Mouse (Mus musculus) stomach, embryonic 15.5 days (tissue): ENCODE data around the gene Hoxa1. TPM values are rescaled to one million over a fixed set of nuclear protein-coding genes. Genes with fewer than 3 reads are reported as not detected.

ENCODE experiments used
- ATAC-seq: fragments of 200-750 bp; cut with Nextera tagmentation; 2 replicates; pipeline ENCODE4 v1.8.0; 2017; ENCODE audit warnings: low read depth, moderate number of reproducible peaks, moderate TSS enrichment; ENCODE audit not compliant: insufficient read depth, low FRiP score
- H3K27ac ChIP-seq: fragments of 300-500 bp; sonication (generic); 2 replicates; pipeline ENCODE4 v1.5.1; 2015; ENCODE audit warnings: mild to moderate bottlenecking, inconsistent platforms
- H3K27me3 ChIP-seq: fragments of 300-500 bp; sonication (generic); replicated peaks from 2 replicates; pipeline ENCODE4 v1.6.1; 2015; ENCODE audit warnings: inconsistent platforms
- H3K36me3 ChIP-seq: fragments of 300-500 bp; sonication (generic); 2 replicates; pipeline ENCODE4 v1.6.1; 2015; ENCODE audit warnings: inconsistent platforms
- H3K4me1 ChIP-seq: fragments of 300-500 bp; sonication (generic); 2 replicates; pipeline ENCODE4 v1.6.1; 2015; ENCODE audit warnings: inconsistent platforms
- H3K4me2 ChIP-seq: fragments of 300-500 bp; sonication (generic); 2 replicates; pipeline ENCODE4 v1.6.1; 2015; ENCODE audit warnings: mild to moderate bottlenecking, inconsistent platforms
- H3K4me3 ChIP-seq: fragments of 300-500 bp; sonication (generic); replicated peaks from 2 replicates; pipeline ENCODE4 v1.5.1; 2015; ENCODE audit warnings: inconsistent platforms
- H3K9ac ChIP-seq: fragments of 300-500 bp; sonication (generic); 2 replicates; pipeline ENCODE4 v1.6.1; 2015; ENCODE audit warnings: inconsistent platforms
- H3K9me3 ChIP-seq: fragments of 300-500 bp; sonication (generic); 2 replicates; pipeline ENCODE4 v1.6.1; 2016; ENCODE audit warnings: inconsistent platforms
- WGBS: fragments of 180-500 bp; shearing (Covaris S2); methylation state at CpG from one replicate; pipeline ENCODE4 v1.1.7; 2015; 5-methylcytosine and 5-hydroxymethylcytosine counted together
- polyA plus RNA-seq: library from polyadenylated mRNA; unstranded; fragments of >200 nt; fragmentation: Nextera tagmentation; extraction: Ambion mirVana; gene quantifications from 2 replicates; pipeline ENCODE4 v1.2.1, GENCODE M21; 2015

The Hoxa1 gene
- polyA plus RNA-seq, 1 experiment from 2014 or later, result 1.3 TPM

DNA sequence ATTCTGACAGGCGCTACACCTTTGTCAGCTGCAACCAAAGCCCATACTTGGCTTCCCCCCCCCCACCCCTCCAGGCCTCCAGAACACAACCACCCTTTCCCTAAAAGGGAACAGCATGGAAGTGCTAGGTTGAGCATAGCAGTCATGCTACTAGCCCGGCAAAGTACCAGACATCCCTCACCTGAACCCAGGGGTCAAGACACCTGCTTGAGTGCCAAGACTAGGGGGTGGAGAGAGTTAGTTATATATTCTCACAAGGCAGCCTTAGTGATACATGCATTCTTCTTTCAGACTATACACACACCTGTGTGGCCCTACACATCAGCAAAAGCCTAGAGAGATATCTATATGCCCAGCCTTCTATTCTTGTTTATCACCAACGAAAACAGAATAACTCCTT is 27.7 kb upstream of the Hoxa1 start:
- Histone ChIP-seq H3K9ac (no peak overlapping the region), H3K27me3 (peaks cover 4% of the 10 kb centered on the region), H3K27ac (0 out of 2 replicates have a peak overlapping the region, but pooled peaks have one; percentile 71), H3K9me3 (no peaks in the 10 kb centered on the region), H3K4me3 (no peak overlapping the region; the same call in 1 of the 2 replicates), H3K36me3 (no peaks in the 10 kb centered on the region), H3K4me1 (peaks cover 60% of the 10 kb centered on the region), H3K4me2 (peak overlapping the region; percentile 41)
- ATAC-seq, result no peak
- 37% methylated on average over 3 of the region's 3 CpGs for WGBS

GRCm38 (mm10) chr6:52185222-52185621 is 27.1 kb upstream of the Hoxa1 start:
- Histone ChIP-seq H3K9ac (no peak overlapping the region), H3K4me2 (peak overlapping the region; percentile 41), H3K27me3 (peaks cover 2% of the 10 kb centered on the region; the same call in 1 of the 2 replicates), H3K36me3 (no peaks in the 10 kb centered on the region), H3K9me3 (no peaks in the 10 kb centered on the region), H3K27ac (peak overlapping the region; percentile 71), H3K4me1 (peaks cover 57% of the 10 kb centered on the region), H3K4me3 (no peak overlapping the region; the same call in 1 of the 2 replicates)
- 4% methylated on average over 19 of the region's 19 CpGs for WGBS
- no peak for ATAC-seq

DNA sequence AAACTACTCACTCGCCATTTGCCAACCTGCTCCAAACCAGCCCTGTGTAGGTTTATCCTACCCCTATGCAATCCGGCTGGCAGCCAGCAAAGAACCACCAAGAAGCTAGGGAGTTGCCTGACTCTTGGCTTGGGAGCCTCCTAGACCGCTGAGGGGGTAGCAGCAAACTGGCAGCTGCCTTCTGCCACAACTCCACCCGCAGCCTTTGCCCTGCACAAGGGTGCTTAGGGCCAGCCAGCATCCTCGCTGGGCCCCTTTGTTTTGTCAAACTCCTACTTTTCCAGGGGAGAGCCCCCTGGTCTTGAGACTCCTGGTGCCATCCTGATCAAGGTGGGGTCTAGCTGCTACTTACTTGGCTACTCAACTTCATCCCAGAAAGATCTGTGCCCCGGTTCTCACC is 26.6 kb upstream of the Hoxa1 start:
- H3K4me3 ChIP-seq, result no peak overlapping the region
- peak overlapping the region; percentile 41 for H3K4me2 ChIP-seq
- H3K27ac ChIP-seq, result peak overlapping the region; percentile 71
- no peak for ATAC-seq
- H3K36me3 ChIP-seq, result no peaks in the 10 kb centered on the region
- H3K4me1 ChIP-seq, result peaks cover 53% of the 10 kb centered on the region
- H3K9ac ChIP-seq, result no peak overlapping the region
- H3K9me3 ChIP-seq, result no peaks in the 10 kb centered on the region
- H3K27me3 ChIP-seq, result peaks cover 2% of the 10 kb centered on the region; the same call in 1 of the 2 replicates
- WGBS, result 27% methylated on average over 6 of the region's 6 CpGs

DNA sequence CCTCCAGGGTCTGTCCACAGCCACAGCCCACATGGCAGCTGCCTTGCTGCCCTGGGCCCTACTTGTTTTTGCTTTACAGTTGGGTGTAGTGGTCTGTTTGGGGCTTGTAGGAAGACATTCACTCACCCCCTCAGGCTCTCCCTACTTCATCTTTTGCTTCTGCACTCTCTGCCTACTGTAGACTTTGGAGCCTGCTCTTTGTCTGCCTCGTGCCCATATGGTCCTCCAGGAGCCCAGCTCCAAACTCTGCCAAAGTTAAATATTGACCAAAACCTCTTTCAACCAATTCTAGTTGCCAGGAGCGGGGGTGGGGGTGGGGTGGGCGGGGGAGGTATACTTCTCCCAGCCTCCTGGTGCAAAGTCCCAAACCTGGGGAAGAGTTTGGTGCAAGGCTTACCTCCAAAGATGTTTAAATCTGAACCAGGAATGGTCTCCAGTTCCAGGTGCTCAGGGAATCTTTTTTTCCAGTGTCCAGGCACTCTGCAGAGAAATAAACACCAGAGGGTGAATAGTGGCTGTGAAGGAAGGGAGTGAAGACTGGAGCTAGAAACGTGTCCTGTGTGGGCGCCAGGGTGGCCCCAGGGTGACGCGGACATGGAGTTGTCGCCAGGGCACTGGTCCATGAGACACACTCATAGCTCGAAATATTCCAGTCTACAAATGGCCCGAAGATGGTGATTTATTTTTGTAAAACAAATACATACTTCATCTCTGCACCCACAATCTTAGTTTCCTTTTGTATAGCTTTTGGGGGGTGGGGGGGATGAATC is 25.4 kb upstream of the Hoxa1 start:
- peak overlapping the region; percentile 41 for H3K4me2 ChIP-seq
- H3K27ac ChIP-seq, result peak overlapping the region; percentile 71; the same call in 1 of the 2 replicates
- peaks cover 53% of the 10 kb centered on the region for H3K4me1 ChIP-seq
- WGBS, result 26% methylated on average over 10 of the region's 10 CpGs
- no peaks in the 10 kb centered on the region for H3K36me3 ChIP-seq
- peaks cover 2% of the 10 kb centered on the region; the same call in 1 of the 2 replicates for H3K27me3 ChIP-seq
- H3K9ac ChIP-seq, result no peak overlapping the region; the same call in 1 of the 2 replicates
- ATAC-seq, result no peak
- no peaks in the 10 kb centered on the region for H3K9me3 ChIP-seq
- H3K4me3 ChIP-seq, result no peak overlapping the region; the same call in 1 of the 2 replicates

- Histone ChIP-seq H3K4me2 (no peak overlapping the region), H3K36me3 (no peaks in the 10 kb centered on the region), H3K4me1 (peaks cover 53% of the 10 kb centered on the region), H3K9ac (no peak overlapping the region; the same call in 1 of the 2 replicates), H3K27ac (peak overlapping the region; percentile 71; the same call in 1 of the 2 replicates), H3K4me3 (no peak overlapping the region), H3K9me3 (no peaks in the 10 kb centered on the region), H3K27me3 (peaks cover 2% of the 10 kb centered on the region; the same call in 1 of the 2 replicates)
- 67% methylated on average over 1 of the region's 1 CpGs for WGBS
- ATAC-seq, result no peak
Observed at GRCm38 (mm10) chr6:52182793-52183192, 24.7 kb upstream of the Hoxa1 start.

- H3K4me1 ChIP-seq, result peaks cover 49% of the 10 kb centered on the region
Observed at GRCm38 (mm10) chr6:52182030-52182429, 23.9 kb upstream of the Hoxa1 start.

GRCm38 (mm10) chr6:52180726-52181125 is 22.6 kb upstream of the Hoxa1 start:
- WGBS, result 40% methylated on average over 3 of the region's 3 CpGs
- H3K4me3 ChIP-seq, result peak overlapping the region; percentile 60
- H3K4me2 ChIP-seq, result peak overlapping the region; percentile 59
- H3K27ac ChIP-seq, result peak overlapping the region; percentile 96
- no peak overlapping the region; the same call in 1 of the 2 replicates for H3K9ac ChIP-seq
- peaks cover 41% of the 10 kb centered on the region for H3K4me1 ChIP-seq
- no peaks in the 10 kb centered on the region for H3K9me3 ChIP-seq
- 0 out of 2 replicates have a peak, but pooled peaks cover 2% of the 10 kb centered on the region for H3K27me3 ChIP-seq
- no peak for ATAC-seq
- H3K36me3 ChIP-seq, result no peaks in the 10 kb centered on the region

More at GRCm38 (mm10) chr6:52182030-52182429, 23.9 kb upstream of the Hoxa1 start:
- Histone ChIP-seq H3K4me3 (no peak overlapping the region), H3K27ac (no peak overlapping the region), H3K9ac (no peak overlapping the region), H3K4me2 (0 out of 2 replicates have a peak overlapping the region, but pooled peaks have one; percentile 2), H3K9me3 (no peaks in the 10 kb centered on the region), H3K36me3 (no peaks in the 10 kb centered on the region), H3K27me3 (peaks cover 2% of the 10 kb centered on the region; the same call in 1 of the 2 replicates)
- 45% methylated on average over 2 of the region's 2 CpGs for WGBS
- no peak for ATAC-seq

DNA sequence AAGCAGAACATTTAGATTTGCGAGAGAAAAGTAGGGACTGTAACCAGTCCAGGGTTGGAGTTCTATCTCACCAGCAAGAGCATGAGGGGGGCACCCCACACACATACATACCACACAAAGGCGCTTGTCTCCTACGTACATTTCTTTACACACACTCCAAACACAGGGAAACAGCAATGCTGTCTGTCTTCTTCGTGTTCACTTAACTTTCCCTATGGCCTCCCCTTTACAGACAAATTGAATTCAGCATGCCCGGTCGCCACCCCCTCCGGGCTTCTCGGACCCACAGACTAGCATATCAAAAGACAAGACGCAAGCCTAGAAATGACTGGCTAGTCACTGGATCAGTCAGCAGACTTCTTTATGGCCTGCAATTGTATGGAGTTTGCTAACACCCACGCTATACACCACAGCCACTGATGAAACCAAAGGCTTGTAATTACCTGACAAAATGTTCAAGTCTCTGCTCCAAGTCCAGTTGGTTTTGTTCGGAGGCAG is 22.1 kb upstream of the Hoxa1 start:
- Histone ChIP-seq H3K4me2 (peak overlapping the region; percentile 59), H3K36me3 (no peaks in the 10 kb centered on the region), H3K27ac (peak overlapping the region; percentile 96), H3K9me3 (no peaks in the 10 kb centered on the region), H3K4me1 (peaks cover 37% of the 10 kb centered on the region), H3K4me3 (peak overlapping the region; percentile 60), H3K9ac (peak overlapping the region; percentile 19; the same call in 1 of the 2 replicates), H3K27me3 (0 out of 2 replicates have a peak, but pooled peaks cover 2% of the 10 kb centered on the region)
- no peak for ATAC-seq
- 21% methylated on average over 11 of the region's 11 CpGs for WGBS

GRCm38 (mm10) chr6:52179690-52180089 is 21.6 kb upstream of the Hoxa1 start:
- Histone ChIP-seq H3K27me3 (0 out of 2 replicates have a peak, but pooled peaks cover 2% of the 10 kb centered on the region), H3K27ac (peak overlapping the region; percentile 96), H3K9me3 (no peaks in the 10 kb centered on the region), H3K4me3 (peak overlapping the region; percentile 60), H3K4me1 (peaks cover 34% of the 10 kb centered on the region), H3K4me2 (peak overlapping the region; percentile 59), H3K9ac (peak overlapping the region; percentile 19), H3K36me3 (no peaks in the 10 kb centered on the region)
- WGBS, result 12% methylated on average over 10 of the region's 10 CpGs
- ATAC-seq, result no peak

GRCm38 (mm10) chr6:52178918-52179665 is 21.0 kb upstream of the Hoxa1 start:
- Histone ChIP-seq H3K4me2 (peak overlapping the region; percentile 59), H3K27me3 (no peaks in the 10 kb centered on the region), H3K27ac (peak overlapping the region; percentile 96), H3K36me3 (no peaks in the 10 kb centered on the region), H3K9ac (peak overlapping the region; percentile 24; the same call in 1 of the 2 replicates), H3K4me1 (peaks cover 28% of the 10 kb centered on the region), H3K9me3 (no peaks in the 10 kb centered on the region), H3K4me3 (peak overlapping the region; percentile 60)
- ATAC-seq, result no peak
- 8% methylated on average over 4 of the region's 4 CpGs for WGBS

GRCm38 (mm10) chr6:52177806-52178205 is 19.7 kb upstream of the Hoxa1 start:
- WGBS, result 15% methylated on average over 9 of the region's 9 CpGs
- H3K9ac ChIP-seq, result peak overlapping the region; percentile 66; the same call in 1 of the 2 replicates
- H3K4me1 ChIP-seq, result peaks cover 15% of the 10 kb centered on the region; the same call in 1 of the 2 replicates
- no peaks in the 10 kb centered on the region for H3K36me3 ChIP-seq
- no peaks in the 10 kb centered on the region for H3K9me3 ChIP-seq
- H3K27ac ChIP-seq, result peak overlapping the region; percentile 96
- peak overlapping the region; percentile 59 for H3K4me2 ChIP-seq
- peak overlapping the region; percentile 60 for H3K4me3 ChIP-seq
- no peak for ATAC-seq
- H3K27me3 ChIP-seq, result no peaks in the 10 kb centered on the region
